Mouse (Mus musculus): ENCODE results near the gene Il10rb. TPM values are rescaled to one million over a fixed set of nuclear protein-coding genes. Genes with fewer than 3 reads are reported as not detected.

The Il10rb gene
- polyA plus RNA-seq, 1 experiment from 2014 or later: 123 TPM

- peak overlapping the region; percentile 28; the same call in 1 of the 2 replicates for H3K27ac ChIP-seq (ENCODE audit: low read depth, low read length)
- no peaks in the 10 kb centered on the region for H3K27me3 ChIP-seq (replicated peaks; ENCODE audit: control insufficient read depth, insufficient read depth, low read length)
- H3K4me3 ChIP-seq (ENCODE audit: low read depth, low read length): no peak overlapping the region
- TF ChIP-seq CTCF (IDR thresholded peaks at IDR 0.05; ENCODE audit: low read depth): no peak
- H3K4me2 ChIP-seq (replicated peaks; ENCODE audit: low read depth): no peak overlapping the region; the same call in 1 of the 2 replicates
- H3K9ac ChIP-seq (ENCODE audit: low read depth, low read length): no peak overlapping the region
- no peaks in the 10 kb centered on the region; the same call in 1 of the 2 replicates for H3K4me1 ChIP-seq (replicated peaks; ENCODE audit: control insufficient read depth, insufficient read depth, low read length)
- H3K9me3 ChIP-seq (ENCODE audit: control insufficient read depth): no peaks in the 10 kb centered on the region
- H3K36me3 ChIP-seq (ENCODE audit: control insufficient read depth, insufficient read depth): 0 out of 2 replicates have a peak, but pooled peaks cover 9% of the 10 kb centered on the region
- 36% methylated on average over 5 of the region's 5 CpGs for WGBS
- ATAC-seq: peak; percentile 69
These were observed 25.8 kb upstream of the Il10rb start for GRCm38 (mm10) chr16:91380151-91380550.

DNA sequence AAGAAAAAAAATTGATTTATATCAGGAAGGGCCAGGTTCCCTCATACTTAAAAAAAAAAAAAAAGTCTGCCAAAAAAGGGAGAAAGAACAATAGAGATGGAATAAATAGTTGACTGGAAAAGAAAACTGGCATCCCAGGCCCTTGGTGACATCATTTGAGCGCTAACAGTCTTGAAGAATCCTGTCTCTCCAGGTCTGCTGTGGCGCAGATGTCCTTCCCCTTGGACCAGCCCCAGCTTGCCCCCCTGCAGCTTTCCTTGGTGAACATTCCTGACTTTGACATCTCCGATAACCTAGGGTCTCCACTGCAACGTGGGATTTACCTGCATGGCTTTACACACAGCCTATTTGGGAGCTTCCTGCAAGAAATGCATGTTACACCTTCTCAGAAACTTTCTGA lies 24.4 kb upstream of the Il10rb start:
- ATAC-seq: no peak
- Histone ChIP-seq H3K9ac (ENCODE audit: low read depth, low read length) (no peak overlapping the region), H3K27me3 (replicated peaks; ENCODE audit: control insufficient read depth, insufficient read depth, low read length) (no peaks in the 10 kb centered on the region), H3K4me2 (replicated peaks; ENCODE audit: low read depth) (peak overlapping the region; percentile 24), H3K4me3 (ENCODE audit: low read depth, low read length) (no peak overlapping the region), H3K4me1 (replicated peaks; ENCODE audit: control insufficient read depth, insufficient read depth, low read length) (no peaks in the 10 kb centered on the region; the same call in 1 of the 2 replicates), H3K27ac (ENCODE audit: low read depth, low read length) (peak overlapping the region; percentile 41), H3K36me3 (ENCODE audit: control insufficient read depth, insufficient read depth) (0 out of 2 replicates have a peak, but pooled peaks cover 9% of the 10 kb centered on the region), H3K9me3 (ENCODE audit: control insufficient read depth) (no peaks in the 10 kb centered on the region)
- WGBS: 85% methylated on average over 4 of the region's 4 CpGs
- TF ChIP-seq CTCF (IDR thresholded peaks at IDR 0.05; ENCODE audit: low read depth): no peak

- peak; percentile 54; the same call in 1 of the 2 replicates for ATAC-seq
- Histone ChIP-seq H3K27ac (ENCODE audit: low read depth, low read length) (0 out of 2 replicates have a peak overlapping the region, but pooled peaks have one; percentile 41), H3K4me1 (replicated peaks; ENCODE audit: control insufficient read depth, insufficient read depth, low read length) (no peaks in the 10 kb centered on the region; the same call in 1 of the 2 replicates), H3K4me2 (replicated peaks; ENCODE audit: low read depth) (peak overlapping the region; percentile 24), H3K9ac (ENCODE audit: low read depth, low read length) (no peak overlapping the region), H3K4me3 (ENCODE audit: low read depth, low read length) (no peak overlapping the region), H3K36me3 (ENCODE audit: control insufficient read depth, insufficient read depth) (0 out of 2 replicates have a peak, but pooled peaks cover 9% of the 10 kb centered on the region), H3K9me3 (ENCODE audit: control insufficient read depth) (no peaks in the 10 kb centered on the region), H3K27me3 (replicated peaks; ENCODE audit: control insufficient read depth, insufficient read depth, low read length) (no peaks in the 10 kb centered on the region)
- no peak for TF ChIP-seq CTCF (IDR thresholded peaks at IDR 0.05; ENCODE audit: low read depth)
- WGBS: 77% methylated on average over 9 of the region's 9 CpGs
These were observed 23.6 kb upstream of the Il10rb start for GRCm38 (mm10) chr16:91382261-91382790.

GRCm38 (mm10) chr16:91384221-91384620 lies 21.7 kb upstream of the Il10rb start:
- WGBS: 82% methylated on average over 4 of the region's 4 CpGs
- ATAC-seq: no peak
- no peak overlapping the region for H3K27ac ChIP-seq (ENCODE audit: low read depth, low read length)
- H3K9ac ChIP-seq (ENCODE audit: low read depth, low read length): no peak overlapping the region
- no peak for TF ChIP-seq CTCF (IDR thresholded peaks at IDR 0.05; ENCODE audit: low read depth)
- no peaks in the 10 kb centered on the region; the same call in 1 of the 2 replicates for H3K4me1 ChIP-seq (replicated peaks; ENCODE audit: control insufficient read depth, insufficient read depth, low read length)
- no peak overlapping the region for H3K4me3 ChIP-seq (ENCODE audit: low read depth, low read length)
- no peaks in the 10 kb centered on the region for H3K9me3 ChIP-seq (ENCODE audit: control insufficient read depth)
- H3K36me3 ChIP-seq (ENCODE audit: control insufficient read depth, insufficient read depth): peaks cover 21% of the 10 kb centered on the region
- no peaks in the 10 kb centered on the region for H3K27me3 ChIP-seq (replicated peaks; ENCODE audit: control insufficient read depth, insufficient read depth, low read length)
- no peak overlapping the region for H3K4me2 ChIP-seq (replicated peaks; ENCODE audit: low read depth)

- Histone ChIP-seq H3K36me3 (ENCODE audit: control insufficient read depth, insufficient read depth) (peaks cover 28% of the 10 kb centered on the region), H3K9ac (ENCODE audit: low read depth, low read length) (no peak overlapping the region), H3K4me3 (ENCODE audit: low read depth, low read length) (no peak overlapping the region), H3K27ac (ENCODE audit: low read depth, low read length) (peak overlapping the region; percentile 62; the same call in 1 of the 2 replicates), H3K27me3 (replicated peaks; ENCODE audit: control insufficient read depth, insufficient read depth, low read length) (no peaks in the 10 kb centered on the region), H3K4me2 (replicated peaks; ENCODE audit: low read depth) (peak overlapping the region; percentile 30; the same call in 1 of the 2 replicates), H3K9me3 (ENCODE audit: control insufficient read depth) (0 out of 2 replicates have a peak, but pooled peaks cover 5% of the 10 kb centered on the region), H3K4me1 (replicated peaks; ENCODE audit: control insufficient read depth, insufficient read depth, low read length) (no peaks in the 10 kb centered on the region)
- WGBS: 31% methylated on average over 10 of the region's 10 CpGs
- TF ChIP-seq CTCF (IDR thresholded peaks at IDR 0.05; ENCODE audit: low read depth): 0 out of 2 replicates have a peak, but pooled peaks have one; percentile 34
- ATAC-seq: no peak
These were observed 20.3 kb upstream of the Il10rb start for GRCm38 (mm10) chr16:91385621-91386020.

- ATAC-seq: no peak
- no peak overlapping the region for H3K27ac ChIP-seq (ENCODE audit: low read depth, low read length)
- no peaks in the 10 kb centered on the region for H3K4me1 ChIP-seq (replicated peaks; ENCODE audit: control insufficient read depth, insufficient read depth, low read length)
- H3K27me3 ChIP-seq (replicated peaks; ENCODE audit: control insufficient read depth, insufficient read depth, low read length): no peaks in the 10 kb centered on the region
- 0 out of 2 replicates have a peak, but pooled peaks cover 5% of the 10 kb centered on the region for H3K9me3 ChIP-seq (ENCODE audit: control insufficient read depth)
- TF ChIP-seq CTCF (IDR thresholded peaks at IDR 0.05; ENCODE audit: low read depth): no peak
- WGBS: 87% methylated on average over 10 of the region's 10 CpGs
- H3K9ac ChIP-seq (ENCODE audit: low read depth, low read length): no peak overlapping the region
- H3K4me2 ChIP-seq (replicated peaks; ENCODE audit: low read depth): no peak overlapping the region
- no peak overlapping the region for H3K4me3 ChIP-seq (ENCODE audit: low read depth, low read length)
- peaks cover 29% of the 10 kb centered on the region for H3K36me3 ChIP-seq (ENCODE audit: control insufficient read depth, insufficient read depth)
These were observed 19.4 kb upstream of the Il10rb start for GRCm38 (mm10) chr16:91386419-91387120.
